Mouse (Mus musculus): Measurements from ENCODE around the gene Ppp1r3d. TPM values are rescaled to one million over a fixed set of nuclear protein-coding genes. Genes with fewer than 3 reads are reported as not detected.

The Ppp1r3d gene
- polyA plus RNA-seq, 1 experiment: 0.73 TPM

DNA sequence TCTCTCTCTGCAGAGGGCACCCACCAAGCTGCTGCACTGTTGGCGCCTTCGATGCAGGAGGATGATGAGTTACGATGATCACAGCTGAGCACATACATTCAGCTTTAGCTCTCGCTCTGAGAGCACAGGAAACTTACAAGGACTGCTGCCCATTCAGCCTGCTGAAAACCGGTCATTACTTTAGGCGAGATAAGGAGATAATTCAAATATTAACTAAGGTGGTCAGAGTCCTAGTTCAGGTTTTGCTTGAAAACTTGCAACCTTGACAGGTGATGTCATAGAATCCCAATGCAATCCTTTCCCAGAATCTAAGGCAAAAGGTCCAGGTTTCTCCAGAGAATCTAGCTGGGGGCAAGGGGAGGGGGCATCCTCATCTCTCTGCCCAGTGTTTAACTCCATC, 15.2 kb upstream of the Ppp1r3d start:
- no peak for TF ChIP-seq POLR2A (IDR thresholded peaks at IDR 0.05; ENCODE audit: insufficient read depth, low read length)
- no peak for TF ChIP-seq EP300 (IDR thresholded peaks at IDR 0.05; ENCODE audit: insufficient read depth, low read depth, low read length)
- no peak for TF ChIP-seq CTCF (IDR thresholded peaks at IDR 0.05; ENCODE audit: low read depth, low read length)
- Histone ChIP-seq H3K9ac (ENCODE audit: low read depth, poor library complexity, severe bottlenecking) (no peak overlapping the region), H3K36me3 (ENCODE audit: control insufficient read depth, insufficient read depth, low read length, poor library complexity, severe bottlenecking) (no peaks in the 10 kb centered on the region), H3K27ac (ENCODE audit: insufficient read depth, low read length) (no peak overlapping the region), H3K27me3 (ENCODE audit: control insufficient read depth, insufficient read depth, low read length, poor library complexity, severe bottlenecking) (0 out of 2 replicates have a peak, but pooled peaks cover 1% of the 10 kb centered on the region), H3K4me1 (ENCODE audit: control insufficient read depth, insufficient read depth, low read length) (no peaks in the 10 kb centered on the region), H3K4me3 (ENCODE audit: low read depth, low read length) (no peak overlapping the region), H3K9me3 (replicated peaks; ENCODE audit: control insufficient read depth, insufficient read depth, low read length, poor library complexity, severe bottlenecking) (no peaks in the 10 kb centered on the region)

DNA sequence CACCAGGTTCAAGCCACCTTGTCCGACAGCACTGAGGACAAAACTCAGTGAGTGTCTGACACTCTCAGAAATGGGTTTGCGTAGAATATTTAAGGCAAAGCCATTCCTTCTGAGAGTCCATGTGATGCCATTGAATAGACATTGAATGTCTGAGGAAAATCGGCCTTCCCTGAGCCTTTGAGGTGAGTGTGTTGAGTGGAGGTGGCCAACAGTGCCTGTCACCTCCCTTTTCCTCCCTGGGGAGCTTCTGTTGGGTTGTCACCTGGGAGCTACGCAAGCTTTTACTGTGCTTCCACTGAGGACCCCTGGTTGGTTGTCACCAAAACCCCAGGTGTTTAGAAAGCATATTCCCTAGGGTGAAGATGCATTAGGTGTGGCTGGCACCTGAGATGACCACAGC, 14.4 kb upstream of the Ppp1r3d start:
- H3K36me3 ChIP-seq (ENCODE audit: control insufficient read depth, insufficient read depth, low read length, poor library complexity, severe bottlenecking): no peaks in the 10 kb centered on the region
- no peak for TF ChIP-seq CTCF (IDR thresholded peaks at IDR 0.05; ENCODE audit: low read depth, low read length)
- no peak for TF ChIP-seq POLR2A (IDR thresholded peaks at IDR 0.05; ENCODE audit: insufficient read depth, low read length)
- no peak for TF ChIP-seq EP300 (IDR thresholded peaks at IDR 0.05; ENCODE audit: insufficient read depth, low read depth, low read length)

DNA sequence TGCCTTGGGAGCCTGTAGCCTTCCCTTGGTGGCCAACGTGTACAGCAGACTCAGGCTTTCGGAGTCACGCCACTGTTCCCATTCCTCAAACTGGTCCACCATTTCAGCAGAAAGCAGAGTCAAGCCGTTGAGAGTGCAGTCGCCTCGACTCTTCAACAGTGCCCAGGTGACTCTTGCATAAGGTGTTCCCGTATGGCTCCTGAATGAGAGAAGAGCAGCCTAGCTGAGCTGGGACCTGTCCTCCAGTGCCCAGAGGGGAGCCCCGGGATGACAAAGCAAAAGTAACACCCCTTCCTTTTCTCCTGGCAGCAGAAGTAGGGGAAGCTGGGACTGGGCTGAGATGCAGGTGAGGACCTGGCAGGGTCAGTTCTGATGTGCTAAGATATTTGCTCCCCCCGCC, 13.9 kb upstream of the Ppp1r3d start:
- no peaks in the 10 kb centered on the region for H3K4me1 ChIP-seq (ENCODE audit: control insufficient read depth, insufficient read depth, low read length)
- no peaks in the 10 kb centered on the region for H3K36me3 ChIP-seq (ENCODE audit: control insufficient read depth, insufficient read depth, low read length, poor library complexity, severe bottlenecking)
- no peaks in the 10 kb centered on the region for H3K9me3 ChIP-seq (replicated peaks; ENCODE audit: control insufficient read depth, insufficient read depth, low read length, poor library complexity, severe bottlenecking)
- 0 out of 2 replicates have a peak, but pooled peaks cover 1% of the 10 kb centered on the region for H3K27me3 ChIP-seq (ENCODE audit: control insufficient read depth, insufficient read depth, low read length, poor library complexity, severe bottlenecking)
- H3K4me3 ChIP-seq (ENCODE audit: low read depth, low read length): no peak overlapping the region
- TF ChIP-seq POLR2A (IDR thresholded peaks at IDR 0.05; ENCODE audit: insufficient read depth, low read length) (no peak), EP300 (IDR thresholded peaks at IDR 0.05; ENCODE audit: insufficient read depth, low read depth, low read length) (no peak), CTCF (IDR thresholded peaks at IDR 0.05; ENCODE audit: low read depth, low read length) (no peak)
- no peak overlapping the region for H3K27ac ChIP-seq (ENCODE audit: insufficient read depth, low read length)
- no peak overlapping the region for H3K9ac ChIP-seq (ENCODE audit: low read depth, poor library complexity, severe bottlenecking)

More for the DNA sequence above, 14.4 kb upstream of the Ppp1r3d start:
- no peak overlapping the region for H3K27ac ChIP-seq (ENCODE audit: insufficient read depth, low read length)
- no peaks in the 10 kb centered on the region for H3K9me3 ChIP-seq (replicated peaks; ENCODE audit: control insufficient read depth, insufficient read depth, low read length, poor library complexity, severe bottlenecking)
- 0 out of 2 replicates have a peak, but pooled peaks cover 1% of the 10 kb centered on the region for H3K27me3 ChIP-seq (ENCODE audit: control insufficient read depth, insufficient read depth, low read length, poor library complexity, severe bottlenecking)
- H3K4me3 ChIP-seq (ENCODE audit: low read depth, low read length): no peak overlapping the region
- H3K4me1 ChIP-seq (ENCODE audit: control insufficient read depth, insufficient read depth, low read length): no peaks in the 10 kb centered on the region
- H3K9ac ChIP-seq (ENCODE audit: low read depth, poor library complexity, severe bottlenecking): no peak overlapping the region

DNA sequence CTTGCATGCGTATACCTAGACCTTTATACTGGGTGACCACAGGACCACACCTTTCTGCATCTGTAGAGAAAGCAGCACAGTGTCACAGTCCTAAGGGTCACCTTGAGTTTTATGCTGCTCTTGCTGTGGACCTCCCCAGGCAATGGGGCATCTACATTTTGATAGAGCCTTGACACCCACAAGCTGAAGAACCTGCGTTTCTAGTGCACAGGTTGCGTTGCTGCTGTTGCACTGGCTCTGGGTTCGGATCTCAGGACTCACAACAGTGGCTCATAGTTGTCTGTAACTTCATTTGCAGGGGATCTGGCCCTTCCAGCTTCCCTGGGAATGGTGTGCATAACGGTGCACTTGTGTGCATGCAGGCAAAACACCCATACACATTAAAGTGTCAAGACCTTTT, 12.9 kb upstream of the Ppp1r3d start:
- Histone ChIP-seq H3K36me3 (ENCODE audit: control insufficient read depth, insufficient read depth, low read length, poor library complexity, severe bottlenecking) (no peaks in the 10 kb centered on the region), H3K9me3 (replicated peaks; ENCODE audit: control insufficient read depth, insufficient read depth, low read length, poor library complexity, severe bottlenecking) (no peaks in the 10 kb centered on the region), H3K9ac (ENCODE audit: low read depth, poor library complexity, severe bottlenecking) (no peak overlapping the region), H3K4me3 (ENCODE audit: low read depth, low read length) (no peak overlapping the region), H3K4me1 (ENCODE audit: control insufficient read depth, insufficient read depth, low read length) (no peaks in the 10 kb centered on the region), H3K27me3 (ENCODE audit: control insufficient read depth, insufficient read depth, low read length, poor library complexity, severe bottlenecking) (0 out of 2 replicates have a peak, but pooled peaks cover 1% of the 10 kb centered on the region), H3K27ac (ENCODE audit: insufficient read depth, low read length) (no peak overlapping the region)
- TF ChIP-seq CTCF (IDR thresholded peaks at IDR 0.05; ENCODE audit: low read depth, low read length): no peak
- TF ChIP-seq EP300 (IDR thresholded peaks at IDR 0.05; ENCODE audit: insufficient read depth, low read depth, low read length): no peak
- no peak for TF ChIP-seq POLR2A (IDR thresholded peaks at IDR 0.05; ENCODE audit: insufficient read depth, low read length)

DNA sequence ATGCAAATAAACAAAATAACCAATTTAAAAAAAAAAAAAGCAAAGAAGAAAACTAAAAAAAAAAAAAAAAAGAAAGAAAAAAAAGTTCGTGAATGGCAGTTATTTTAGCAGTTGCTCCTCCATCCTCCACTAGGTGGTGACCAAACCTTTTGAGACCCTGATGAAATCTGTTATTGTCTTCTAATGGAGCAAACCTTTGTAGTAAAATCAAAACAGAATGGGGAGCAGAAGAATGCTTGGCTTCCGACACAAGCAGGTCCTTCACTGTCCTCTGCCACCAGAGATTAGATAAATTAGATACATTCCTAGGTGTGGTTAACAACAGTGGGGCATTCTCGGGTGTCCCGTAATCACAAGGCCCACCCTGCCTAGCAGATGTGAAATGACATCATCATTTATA, 12.0 kb upstream of the Ppp1r3d start:
- Histone ChIP-seq H3K4me1 (ENCODE audit: control insufficient read depth, insufficient read depth, low read length) (no peaks in the 10 kb centered on the region), H3K27me3 (ENCODE audit: control insufficient read depth, insufficient read depth, low read length, poor library complexity, severe bottlenecking) (0 out of 2 replicates have a peak, but pooled peaks cover 1% of the 10 kb centered on the region), H3K36me3 (ENCODE audit: control insufficient read depth, insufficient read depth, low read length, poor library complexity, severe bottlenecking) (no peaks in the 10 kb centered on the region), H3K27ac (ENCODE audit: insufficient read depth, low read length) (no peak overlapping the region), H3K4me3 (ENCODE audit: low read depth, low read length) (no peak overlapping the region), H3K9ac (ENCODE audit: low read depth, poor library complexity, severe bottlenecking) (no peak overlapping the region), H3K9me3 (replicated peaks; ENCODE audit: control insufficient read depth, insufficient read depth, low read length, poor library complexity, severe bottlenecking) (no peaks in the 10 kb centered on the region)
- TF ChIP-seq EP300 (IDR thresholded peaks at IDR 0.05; ENCODE audit: insufficient read depth, low read depth, low read length) (no peak), POLR2A (IDR thresholded peaks at IDR 0.05; ENCODE audit: insufficient read depth, low read length) (no peak), CTCF (IDR thresholded peaks at IDR 0.05; ENCODE audit: low read depth, low read length) (no peak)

GRCm38 (mm10) chr2:178423223-178423622, 9.0 kb upstream of the Ppp1r3d start:
- Histone ChIP-seq H3K36me3 (ENCODE audit: control insufficient read depth, insufficient read depth, low read length, poor library complexity, severe bottlenecking) (no peaks in the 10 kb centered on the region), H3K27ac (ENCODE audit: insufficient read depth, low read length) (no peak overlapping the region), H3K4me3 (ENCODE audit: low read depth, low read length) (no peak overlapping the region), H3K4me1 (ENCODE audit: control insufficient read depth, insufficient read depth, low read length) (no peaks in the 10 kb centered on the region), H3K27me3 (ENCODE audit: control insufficient read depth, insufficient read depth, low read length, poor library complexity, severe bottlenecking) (no peaks in the 10 kb centered on the region), H3K9ac (ENCODE audit: low read depth, poor library complexity, severe bottlenecking) (no peak overlapping the region), H3K9me3 (replicated peaks; ENCODE audit: control insufficient read depth, insufficient read depth, low read length, poor library complexity, severe bottlenecking) (no peaks in the 10 kb centered on the region)
- TF ChIP-seq EP300 (IDR thresholded peaks at IDR 0.05; ENCODE audit: insufficient read depth, low read depth, low read length): no peak
- no peak for TF ChIP-seq POLR2A (IDR thresholded peaks at IDR 0.05; ENCODE audit: insufficient read depth, low read length)
- no peak for TF ChIP-seq CTCF (IDR thresholded peaks at IDR 0.05; ENCODE audit: low read depth, low read length)
